Mouse (Mus musculus) hindbrain, embryonic 13.5 days (tissue): ENCODE results near the gene Hectd4. TPM values are rescaled to one million over a fixed set of nuclear protein-coding genes. Genes with fewer than 3 reads are reported as not detected.
"Not testable (repeated sequence)": the region's sequence is repeated elsewhere in the genome, so short reads cannot be mapped to it uniquely, and the experiment has no call there.

Experiments
- ATAC-seq: fragments of 200-750 bp; cut with Nextera tagmentation; 2 replicates; pipeline ENCODE4 v1.8.0; 2017; ENCODE audit warnings: moderate TSS enrichment; ENCODE audit not compliant: low FRiP score
- H3K27ac ChIP-seq: fragments of 300-500 bp; sonication (generic); 2 replicates; pipeline ENCODE4 v1.5.1; 2015; ENCODE audit warnings: inconsistent platforms, mild to moderate bottlenecking, moderate library complexity
- H3K27me3 ChIP-seq: fragments of 300-500 bp; sonication (generic); 2 replicates; pipeline ENCODE4 v1.6.1; 2015; ENCODE audit warnings: mild to moderate bottlenecking, inconsistent platforms
- H3K36me3 ChIP-seq: fragments of 300-500 bp; sonication (generic); 2 replicates; pipeline ENCODE4 v1.6.1; 2015; ENCODE audit warnings: mild to moderate bottlenecking, inconsistent platforms
- H3K4me1 ChIP-seq: fragments of 300-500 bp; sonication (generic); replicated peaks from 2 replicates; pipeline ENCODE4 v1.6.1; 2015; ENCODE audit warnings: inconsistent platforms
- H3K4me2 ChIP-seq: fragments of 300-500 bp; sonication (generic); 2 replicates; pipeline ENCODE4 v1.6.1; 2015; ENCODE audit warnings: inconsistent platforms, mild to moderate bottlenecking, moderate library complexity
- H3K4me3 ChIP-seq: fragments of 300-500 bp; sonication (generic); 2 replicates; pipeline ENCODE4 v1.5.1; 2015; ENCODE audit warnings: mild to moderate bottlenecking, inconsistent platforms
- H3K9ac ChIP-seq: fragments of 300-500 bp; sonication (generic); 2 replicates; pipeline ENCODE4 v1.6.1; 2015; ENCODE audit warnings: mild to moderate bottlenecking, inconsistent platforms
- H3K9me3 ChIP-seq: fragments of 300-500 bp; sonication (generic); 2 replicates; pipeline ENCODE4 v1.6.1; 2016; ENCODE audit warnings: inconsistent platforms
- WGBS: fragments of 180-500 bp; shearing (Covaris S2); methylation state at CpG from one replicate; pipeline ENCODE4 v1.1.7; 2015; 5-methylcytosine and 5-hydroxymethylcytosine counted together
- polyA plus RNA-seq: library from polyadenylated mRNA; unstranded; fragments of >200 nt; fragmentation: Nextera tagmentation; extraction: Ambion mirVana; gene quantifications from 2 replicates; pipeline ENCODE4 v1.2.1, GENCODE M21; 2015

Gene Hectd4
- polyA plus RNA-seq, 1 experiment from 2014 or later = 15.0 TPM

DNA sequence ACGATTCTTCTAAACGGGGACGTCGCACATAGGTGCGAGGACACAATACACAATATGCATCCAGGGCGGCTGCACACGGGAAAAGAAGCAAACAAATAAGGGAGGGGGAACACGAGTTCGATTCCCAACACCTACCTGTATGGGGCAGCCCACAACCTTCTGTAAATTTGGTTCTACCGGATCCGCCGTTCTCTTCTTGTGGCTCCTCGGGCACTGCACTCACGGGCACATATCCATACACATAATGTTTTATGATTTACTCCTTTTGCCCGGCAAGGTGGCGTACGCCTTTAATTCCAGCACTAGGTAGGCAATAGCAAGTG lies 28.5 kb upstream of the Hectd4 start:
- Histone ChIP-seq H3K9ac (peak overlapping the region; percentile 97), H3K27ac (peak overlapping the region; percentile 84), H3K4me1 (peaks cover 44% of the 10 kb centered on the region), H3K9me3 (no peaks in the 10 kb centered on the region), H3K36me3 (no peaks in the 10 kb centered on the region), H3K4me2 (peak overlapping the region; percentile 92), H3K4me3 (peak overlapping the region; percentile 96), H3K27me3 (peaks cover 7% of the 10 kb centered on the region; the same call in 1 of the 2 replicates)
- peak; percentile 71 for ATAC-seq
- WGBS = 10% methylated on average over 17 of the region's 17 CpGs

DNA sequence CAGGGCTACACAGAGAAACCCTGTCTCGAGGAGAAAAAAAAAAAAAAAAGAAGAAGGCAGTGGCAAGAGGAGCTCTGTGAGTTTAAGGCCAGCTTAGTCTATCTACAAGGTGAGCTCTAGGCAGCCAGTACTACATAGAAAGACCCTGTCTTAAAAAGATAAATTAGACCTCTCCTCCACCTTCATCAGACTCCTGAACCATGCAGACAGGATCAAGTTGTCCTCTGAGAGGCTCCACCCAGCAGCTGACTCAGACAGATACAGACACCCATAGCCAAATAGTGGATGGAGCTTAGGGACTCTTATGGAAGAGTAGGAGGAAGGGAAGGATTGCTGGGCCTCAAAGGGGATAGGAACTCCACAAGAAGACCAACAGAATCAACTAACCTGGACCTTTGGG lies 25.8 kb upstream of the Hectd4 start:
- Histone ChIP-seq H3K9me3 (no peaks in the 10 kb centered on the region), H3K4me1 (peaks cover 19% of the 10 kb centered on the region), H3K27ac (no peak overlapping the region), H3K9ac (no peak overlapping the region), H3K27me3 (peaks cover 19% of the 10 kb centered on the region), H3K36me3 (no peaks in the 10 kb centered on the region), H3K4me2 (no peak overlapping the region), H3K4me3 (no peak overlapping the region)
- WGBS = 44% methylated on average over 1 of the region's 1 CpGs
- no peak for ATAC-seq

DNA sequence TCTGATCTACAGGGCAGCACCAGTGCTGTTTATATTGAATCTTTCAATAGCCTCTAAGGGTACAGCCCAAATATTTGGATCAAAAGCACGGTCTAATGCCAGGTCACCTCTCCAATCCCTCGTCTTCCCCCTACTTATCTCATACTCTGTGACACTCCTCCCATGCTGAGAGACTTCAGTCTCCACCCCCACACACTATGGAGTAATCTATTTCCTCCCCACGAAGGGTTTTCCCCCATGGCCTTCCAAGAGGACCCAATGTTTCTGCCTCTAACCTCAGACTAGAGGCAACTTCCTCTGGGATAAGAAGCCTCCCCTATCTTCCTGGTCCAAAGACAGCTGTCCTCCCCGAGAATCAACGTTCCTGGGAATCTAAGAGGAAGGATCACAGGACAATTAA lies 23.3 kb upstream of the Hectd4 start:
- Histone ChIP-seq H3K27me3 (peaks cover 19% of the 10 kb centered on the region), H3K4me3 (no peak overlapping the region), H3K4me2 (no peak overlapping the region), H3K36me3 (no peaks in the 10 kb centered on the region), H3K9ac (no peak overlapping the region), H3K4me1 (peaks cover 2% of the 10 kb centered on the region), H3K27ac (no peak overlapping the region), H3K9me3 (no peaks in the 10 kb centered on the region)
- no peak for ATAC-seq
- 59% methylated on average over 5 of the region's 5 CpGs for WGBS

DNA sequence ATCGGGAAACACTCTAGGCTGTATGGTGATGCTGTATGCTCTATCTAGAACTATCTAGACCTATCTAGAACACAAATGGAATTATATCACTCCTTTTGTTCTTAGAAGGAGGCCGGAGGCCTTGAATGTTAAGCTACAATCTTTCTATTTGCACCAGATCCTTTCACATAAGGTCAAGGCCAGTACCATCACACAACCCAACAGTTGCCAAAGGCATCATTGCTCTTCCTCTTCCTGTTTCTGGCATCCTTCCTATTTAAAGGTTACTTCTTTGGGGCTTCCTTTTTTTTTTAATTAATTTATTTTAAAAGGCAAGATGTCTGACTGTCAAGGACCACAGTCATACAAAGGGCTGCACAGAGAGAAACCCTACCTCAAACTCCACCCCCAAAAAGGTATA lies 22.7 kb upstream of the Hectd4 start:
- 92% methylated on average over 2 of the region's 2 CpGs for WGBS

DNA sequence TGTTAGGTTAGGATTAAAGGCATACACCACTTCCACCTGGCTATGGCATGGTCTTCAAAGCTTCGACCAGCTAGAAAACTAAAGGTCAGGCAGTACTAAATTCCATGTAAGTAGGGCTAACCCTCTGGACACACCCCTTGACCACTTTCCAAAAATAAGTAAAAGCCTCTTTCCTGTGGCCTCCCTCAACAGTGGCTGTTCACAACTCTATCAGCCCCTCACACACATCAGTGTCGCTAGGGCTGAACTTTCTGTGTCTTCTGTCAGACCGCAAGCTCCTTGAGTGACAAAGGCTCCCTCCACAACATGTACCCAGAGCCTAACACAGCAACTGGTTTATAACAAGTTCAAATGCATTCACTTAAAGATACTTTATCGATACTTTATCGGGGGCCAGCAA lies 21.6 kb upstream of the Hectd4 start:
- Histone ChIP-seq H3K4me3 (no peak overlapping the region), H3K27me3 (peaks cover 19% of the 10 kb centered on the region), H3K27ac (no peak overlapping the region), H3K4me2 (no peak overlapping the region), H3K9ac (no peak overlapping the region), H3K9me3 (no peaks in the 10 kb centered on the region), H3K36me3 (no peaks in the 10 kb centered on the region), H3K4me1 (no peaks in the 10 kb centered on the region)
- no peak for ATAC-seq
- WGBS = 85% methylated on average over 5 of the region's 5 CpGs

More for the DNA sequence above, 22.7 kb upstream of the Hectd4 start:
- Histone ChIP-seq H3K27me3 (peaks cover 19% of the 10 kb centered on the region), H3K4me2 (no peak overlapping the region), H3K4me1 (no peaks in the 10 kb centered on the region), H3K27ac (no peak overlapping the region), H3K36me3 (no peaks in the 10 kb centered on the region), H3K9me3 (no peaks in the 10 kb centered on the region), H3K9ac (no peak overlapping the region), H3K4me3 (no peak overlapping the region)
- ATAC-seq = no peak

DNA sequence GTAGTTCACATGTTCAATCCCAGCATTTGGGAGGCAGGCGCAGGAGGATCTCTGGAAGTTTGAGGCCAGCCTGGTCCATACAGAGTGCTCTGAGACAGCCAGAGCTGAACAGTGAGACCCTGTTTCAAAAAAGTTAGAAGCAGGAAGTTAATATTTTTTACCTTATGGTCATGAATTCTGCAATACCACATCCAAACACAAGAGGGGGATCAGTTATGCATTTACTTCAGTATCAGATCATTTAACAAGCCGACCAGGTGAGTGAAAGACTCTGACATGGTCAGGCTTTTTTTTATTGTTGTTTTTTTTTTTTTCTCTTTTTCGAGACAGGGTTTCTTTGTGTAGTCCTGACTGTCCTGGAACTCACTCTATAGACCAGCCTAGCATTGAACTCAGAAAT lies 18.3 kb upstream of the Hectd4 start:
- Histone ChIP-seq H3K27ac (no peak overlapping the region), H3K9ac (no peak overlapping the region), H3K9me3 (no peaks in the 10 kb centered on the region), H3K27me3 (peaks cover 10% of the 10 kb centered on the region), H3K36me3 (peaks cover 12% of the 10 kb centered on the region), H3K4me2 (no peak overlapping the region), H3K4me1 (peaks cover 20% of the 10 kb centered on the region), H3K4me3 (no peak overlapping the region)
- no peak for ATAC-seq
- WGBS = 49% methylated on average over 3 of the region's 3 CpGs

DNA sequence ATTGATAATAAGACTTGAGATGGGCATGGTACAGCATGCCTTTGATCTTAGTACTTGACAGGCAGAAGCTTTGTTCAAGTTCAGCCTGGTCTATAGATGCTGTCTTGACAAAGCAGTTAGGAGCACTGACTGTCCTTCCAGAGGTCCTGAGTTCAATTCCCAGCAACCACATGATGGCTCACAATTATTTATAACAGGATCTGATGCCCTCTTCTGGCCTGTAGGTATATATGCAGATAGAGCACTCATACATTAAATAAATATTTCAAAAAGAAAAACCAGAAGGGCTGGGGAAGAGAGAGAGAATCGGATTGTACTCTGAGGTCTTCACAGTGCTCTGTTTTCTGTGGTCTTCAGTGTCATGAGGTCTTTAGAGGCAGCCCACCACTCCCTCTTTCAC lies 17.6 kb upstream of the Hectd4 start:
- Histone ChIP-seq H3K27ac (no peak overlapping the region), H3K36me3 (peaks cover 19% of the 10 kb centered on the region), H3K4me2 (no peak overlapping the region), H3K9ac (no peak overlapping the region), H3K9me3 (no peaks in the 10 kb centered on the region), H3K4me3 (no peak overlapping the region), H3K4me1 (peaks cover 25% of the 10 kb centered on the region), H3K27me3 (peaks cover 5% of the 10 kb centered on the region; the same call in 1 of the 2 replicates)
- WGBS = 95% methylated on average over 1 of the region's 1 CpGs
- ATAC-seq = no peak

DNA sequence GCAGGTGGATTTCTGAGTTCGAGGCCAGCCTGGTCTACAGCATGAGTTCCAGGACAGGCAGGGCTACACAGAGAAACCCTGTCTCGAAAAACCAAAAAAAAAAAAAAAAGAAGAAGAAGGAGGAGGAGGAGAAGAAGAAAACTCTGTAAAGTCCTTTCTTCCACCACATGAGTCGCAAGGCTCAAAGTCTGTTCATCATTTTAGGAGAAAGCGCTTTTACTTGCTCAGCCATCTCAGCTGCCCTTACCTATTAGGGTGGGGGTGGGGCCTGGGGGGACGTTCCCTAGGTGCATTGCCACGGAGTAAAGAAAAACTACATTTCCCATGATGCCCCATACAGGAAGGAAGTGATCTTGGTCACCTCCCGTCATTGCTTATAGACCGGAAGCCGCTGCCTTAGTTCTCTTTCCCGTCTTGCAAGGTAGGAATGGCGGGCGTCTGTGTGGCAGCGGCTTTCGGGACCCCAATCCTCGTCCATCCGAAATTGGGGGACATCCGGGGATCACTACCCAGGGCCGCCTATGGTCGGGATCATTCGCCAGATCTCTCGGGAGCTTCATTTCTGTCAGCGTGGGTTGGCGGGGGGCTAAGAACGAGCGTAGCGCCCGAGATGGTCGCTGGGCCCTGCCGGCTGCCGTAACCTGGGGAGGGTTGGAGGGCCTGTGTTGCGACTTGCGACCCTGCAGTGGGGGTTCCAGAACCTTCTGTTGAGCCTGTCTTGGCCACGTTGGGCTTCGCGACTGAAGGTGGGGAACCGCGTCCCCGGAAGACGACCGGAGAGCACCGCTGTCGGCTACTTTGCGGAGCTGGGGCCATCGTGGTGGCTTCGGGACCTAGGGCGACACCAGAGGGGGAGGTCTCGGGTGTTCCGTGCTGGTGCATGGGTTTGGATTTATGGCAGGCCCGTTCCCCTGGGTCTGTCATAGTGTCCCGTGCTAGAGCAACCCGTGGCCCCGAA lies 15.6 kb upstream of the Hectd4 start, which contains the start of gene Rpl6:
TSS of gene Rpl6 (plus strand) at position 350 of the 958 bp plus-strand sequence.
- Histone ChIP-seq H3K4me1 (peaks cover 33% of the 10 kb centered on the region), H3K27me3 (no peaks in the 10 kb centered on the region), H3K9ac (peak within 1 kb of the TSS; percentile 100), H3K36me3 (peaks cover 39% of the 10 kb centered on the region), H3K27ac (peak within 1 kb of the TSS; percentile 87), H3K4me3 (peak within 1 kb of the TSS; percentile 96), H3K4me2 (peak within 1 kb of the TSS; percentile 77), H3K9me3 (no peaks in the 10 kb centered on the region)
- 1% methylated on average over 51 of the region's 52 CpGs for WGBS
- ATAC-seq = peak; percentile 84

DNA sequence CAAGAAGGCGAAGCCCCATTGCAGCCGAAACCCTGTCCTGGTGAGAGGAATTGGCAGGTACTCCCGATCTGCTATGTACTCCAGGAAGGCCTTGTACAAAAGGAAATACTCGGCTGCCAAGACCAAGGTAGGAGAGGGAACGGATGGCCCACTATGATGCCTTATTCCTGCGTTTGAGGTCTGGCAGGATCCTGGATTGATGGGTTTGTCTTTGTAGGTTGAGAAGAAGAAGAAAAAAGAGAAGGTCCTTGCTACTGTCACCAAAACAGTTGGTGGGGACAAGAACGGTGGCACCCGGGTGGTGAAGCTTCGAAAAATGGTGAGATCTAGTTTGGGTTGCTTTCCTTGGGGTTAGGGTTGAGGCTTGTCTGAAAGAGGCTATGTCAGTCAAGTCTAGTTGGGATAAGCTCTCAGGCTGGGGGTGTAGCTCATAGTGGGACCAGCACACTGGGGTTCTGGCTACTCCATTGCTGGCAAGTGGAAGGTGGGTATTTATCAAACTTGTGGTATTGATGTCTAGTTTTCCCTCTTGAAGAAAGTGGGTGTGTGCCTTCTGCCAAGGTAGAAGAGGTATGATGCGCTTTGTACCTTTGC lies 14.4 kb upstream of the Hectd4 start:
- ATAC-seq, H3K9me3 ChIP-seq, H3K27ac ChIP-seq, H3K27me3 ChIP-seq: not testable (repeated sequence)
- Histone ChIP-seq H3K4me2 (peak overlapping the region; percentile 77), H3K4me3 (peak overlapping the region; percentile 96), H3K9ac (peak overlapping the region; percentile 100), H3K4me1 (peaks cover 33% of the 10 kb centered on the region), H3K36me3 (peaks cover 51% of the 10 kb centered on the region)
- 81% methylated on average over 8 of the region's 10 CpGs for WGBS

DNA sequence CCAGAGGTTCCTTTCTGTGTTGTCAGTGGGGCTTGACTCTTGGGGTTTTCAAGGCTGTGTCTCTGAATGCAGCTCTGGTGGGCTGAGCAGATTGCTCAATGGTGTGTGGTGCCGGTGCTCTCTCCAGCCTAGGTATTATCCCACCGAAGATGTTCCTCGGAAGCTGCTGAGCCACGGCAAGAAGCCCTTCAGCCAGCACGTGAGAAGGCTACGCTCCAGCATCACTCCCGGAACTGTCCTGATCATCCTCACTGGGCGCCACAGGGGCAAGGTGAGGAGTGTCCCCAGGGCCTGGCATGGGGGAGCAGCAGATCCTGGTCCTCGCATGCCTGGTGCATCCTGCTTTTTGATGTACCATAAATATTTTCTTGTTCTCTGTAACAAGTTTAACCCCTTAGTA lies 13.5 kb upstream of the Hectd4 start:
- Histone ChIP-seq H3K36me3 (peaks cover 60% of the 10 kb centered on the region), H3K27ac (no peak overlapping the region), H3K27me3 (no peaks in the 10 kb centered on the region), H3K4me1 (peaks cover 33% of the 10 kb centered on the region), H3K9ac (peak overlapping the region; percentile 100), H3K9me3 (no peaks in the 10 kb centered on the region), H3K4me2 (no peak overlapping the region), H3K4me3 (peak overlapping the region; percentile 96; the same call in 1 of the 2 replicates)
- ATAC-seq = no peak
- 91% methylated on average over 9 of the region's 9 CpGs for WGBS

DNA sequence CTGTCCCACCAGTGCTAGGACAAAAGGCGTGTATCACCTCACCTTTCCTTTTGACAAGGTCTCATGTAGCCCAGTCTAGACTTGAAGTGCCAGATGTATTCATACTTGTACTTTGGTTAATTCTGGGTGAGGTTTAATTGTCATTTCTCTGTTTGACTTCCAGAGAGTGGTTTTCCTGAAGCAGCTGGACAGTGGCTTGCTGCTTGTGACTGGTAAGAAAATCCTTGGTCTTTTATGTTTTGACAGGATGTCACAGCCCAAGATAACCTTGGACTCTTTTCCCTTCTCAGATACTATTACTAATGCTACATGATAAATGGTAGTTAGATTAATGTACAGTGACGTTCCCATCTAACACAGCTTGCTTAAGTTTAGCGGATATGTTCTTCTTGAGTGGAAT lies 13.0 kb upstream of the Hectd4 start:
- Histone ChIP-seq H3K9me3 (no peaks in the 10 kb centered on the region), H3K4me2 (no peak overlapping the region), H3K4me3 (no peak overlapping the region), H3K27me3 (no peaks in the 10 kb centered on the region), H3K27ac (no peak overlapping the region), H3K9ac (0 out of 2 replicates have a peak overlapping the region, but pooled peaks have one; percentile 100), H3K36me3 (peaks cover 64% of the 10 kb centered on the region), H3K4me1 (peaks cover 33% of the 10 kb centered on the region)
- WGBS = 83% methylated on average over 3 of the region's 3 CpGs
- no peak for ATAC-seq

DNA sequence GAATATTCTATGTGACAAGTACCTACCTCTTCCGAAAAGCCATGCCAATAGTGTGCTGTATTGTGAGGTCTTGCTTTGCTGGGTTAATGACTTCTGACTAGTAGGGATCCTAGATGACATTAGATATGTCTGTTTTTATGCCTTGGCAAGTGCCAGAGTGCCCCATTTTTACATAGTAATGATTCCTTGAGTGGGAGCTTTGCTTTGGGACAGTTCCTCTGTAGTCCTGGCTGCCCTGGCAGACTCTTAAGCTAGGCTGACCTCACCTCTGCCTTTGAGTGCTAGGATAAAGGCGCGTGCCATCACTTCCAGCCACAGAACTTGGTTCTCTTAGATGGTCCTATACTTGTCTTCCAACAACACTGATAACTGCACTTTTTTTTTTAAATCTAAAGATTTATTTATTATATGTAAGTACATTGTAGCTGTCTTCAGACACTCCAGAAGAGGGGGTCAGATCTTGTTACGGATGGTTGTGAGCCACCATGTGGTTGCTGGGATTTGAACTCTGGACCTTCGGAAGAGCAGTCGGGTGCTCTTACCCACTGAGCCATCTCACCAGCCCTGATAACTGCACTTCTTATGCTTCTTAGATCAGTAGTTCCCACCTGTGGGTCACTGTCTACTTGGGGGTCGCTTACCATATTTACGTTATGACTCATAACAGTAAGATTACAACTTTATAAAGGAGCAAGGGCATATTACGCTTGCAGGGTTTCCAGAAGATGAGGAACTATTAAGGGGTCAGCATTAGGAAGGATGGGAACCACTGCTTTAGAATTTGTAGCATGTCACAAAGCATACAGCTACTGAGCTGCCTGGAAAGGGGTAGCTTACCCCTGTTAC lies 10.0 kb upstream of the Hectd4 start:
- Histone ChIP-seq H3K4me3 (no peak overlapping the region), H3K27ac (no peak overlapping the region), H3K9me3 (no peaks in the 10 kb centered on the region), H3K27me3 (no peaks in the 10 kb centered on the region), H3K4me2 (no peak overlapping the region), H3K36me3 (peaks cover 76% of the 10 kb centered on the region), H3K9ac (no peak overlapping the region), H3K4me1 (peaks cover 31% of the 10 kb centered on the region)
- ATAC-seq = no peak
- WGBS = 93% methylated on average over 9 of the region's 9 CpGs
